Mouse (Mus musculus) ES-Bruce4 (cell line): ENCODE data around the gene Dis3l2. TPM values are rescaled to one million over a fixed set of nuclear protein-coding genes. Genes with fewer than 3 reads are reported as not detected.

Experiments used
- H3K27ac ChIP-seq: 2 replicates; pipeline ENCODE4 v1.5.1; 2012; ENCODE audit warnings: low read length, inconsistent platforms; ENCODE audit not compliant: insufficient read depth
- H3K27me3 ChIP-seq: 2 replicates; pipeline ENCODE4 v1.6.1; 2012; ENCODE audit warnings: mild to moderate bottlenecking, low read length, inconsistent platforms; ENCODE audit not compliant: control insufficient read depth, poor library complexity, insufficient read depth, severe bottlenecking
- H3K36me3 ChIP-seq: 2 replicates; pipeline ENCODE4 v1.6.1; 2012; ENCODE audit warnings: inconsistent platforms, mild to moderate bottlenecking, low read length, moderate library complexity; ENCODE audit not compliant: control insufficient read depth, poor library complexity, insufficient read depth, severe bottlenecking
- H3K4me1 ChIP-seq: one replicate; pipeline ENCODE4 v1.8.1; 2011; ENCODE audit warnings: low read length; ENCODE audit not compliant: control insufficient read depth, insufficient read depth
- H3K4me3 ChIP-seq: 2 replicates; pipeline ENCODE4 v1.5.1; 2011; ENCODE audit warnings: low read depth, mild to moderate bottlenecking, low read length
- H3K9ac ChIP-seq: 2 replicates; pipeline ENCODE4 v1.6.1; 2012; ENCODE audit warnings: low read depth, mild to moderate bottlenecking, inconsistent platforms; ENCODE audit not compliant: poor library complexity, severe bottlenecking
- H3K9me3 ChIP-seq: replicated peaks from 2 replicates; pipeline ENCODE4 v1.6.1; 2012; ENCODE audit warnings: mild to moderate bottlenecking, low read length, inconsistent platforms; ENCODE audit not compliant: control insufficient read depth, poor library complexity, insufficient read depth, severe bottlenecking
- CTCF ChIP-seq: IDR thresholded peaks from one replicate; pipeline ENCODE4 v1.8.1; 2011; ENCODE audit warnings: low read depth, low read length
- EP300 ChIP-seq: IDR thresholded peaks from 2 replicates; pipeline ENCODE4 v1.6.1; 2011; ENCODE audit warnings: low read depth, low read length; ENCODE audit not compliant: insufficient read depth
- POLR2A ChIP-seq: IDR thresholded peaks from one replicate; pipeline ENCODE4 v1.8.1; 2011; ENCODE audit warnings: low read length; ENCODE audit not compliant: insufficient read depth
- polyA plus RNA-seq: library from polyadenylated mRNA; stranded (reverse); fragments of >200 nt; gene quantifications from 2 replicates; pipeline ENCODE4 v1.2.4, GENCODE M21; 2011; ENCODE audit warnings: low read depth; ENCODE audit not compliant: missing spikeins, insufficient read depth, insufficient read length

Gene Dis3l2
- polyA plus RNA-seq, 1 experiment = 19.6 TPM

- TF ChIP-seq EP300 (no peak), POLR2A (no peak), CTCF (no peak)
- Histone ChIP-seq H3K9ac (no peak overlapping the region), H3K9me3 (no peaks in the 10 kb centered on the region), H3K4me1 (no peaks in the 10 kb centered on the region), H3K36me3 (no peaks in the 10 kb centered on the region), H3K27me3 (no peaks in the 10 kb centered on the region), H3K4me3 (no peak overlapping the region), H3K27ac (no peak overlapping the region)
Observed at GRCm38 (mm10) chr1:86834988-86835387, 131.4 kb downstream of the Dis3l2 start.

- H3K36me3 ChIP-seq = no peaks in the 10 kb centered on the region
- no peak overlapping the region for H3K9ac ChIP-seq
- no peaks in the 10 kb centered on the region for H3K4me1 ChIP-seq
- no peak for TF ChIP-seq CTCF
- no peak for TF ChIP-seq EP300
- TF ChIP-seq POLR2A = no peak
- H3K27me3 ChIP-seq = no peaks in the 10 kb centered on the region
- H3K27ac ChIP-seq = no peak overlapping the region
- H3K4me3 ChIP-seq = no peak overlapping the region
- H3K9me3 ChIP-seq = no peaks in the 10 kb centered on the region
Observed at GRCm38 (mm10) chr1:86850754-86851153, 147.1 kb downstream of the Dis3l2 start.

DNA sequence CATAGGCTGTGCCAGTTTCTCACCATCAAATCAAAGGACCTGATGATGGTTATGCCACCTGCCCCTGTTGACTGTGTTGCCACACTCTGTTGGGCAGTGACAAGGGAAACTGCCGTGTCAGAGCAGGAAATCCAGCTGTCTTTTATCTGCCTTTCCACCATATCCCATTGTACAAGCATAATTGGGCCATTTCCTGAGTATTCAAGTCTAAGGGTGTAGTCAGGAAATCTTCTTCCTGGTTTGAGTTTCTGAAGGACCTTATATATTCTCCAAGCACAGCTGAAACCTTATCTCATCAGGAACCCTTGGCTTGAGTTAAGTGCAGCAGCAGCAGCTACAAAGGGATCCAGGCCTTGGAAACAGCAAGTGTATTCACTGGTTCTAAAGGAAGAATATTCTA, 155.3 kb downstream of the Dis3l2 start:
- Histone ChIP-seq H3K9me3 (0 out of 2 replicates have a peak, but pooled peaks cover 3% of the 10 kb centered on the region), H3K36me3 (no peaks in the 10 kb centered on the region; the same call in 1 of the 2 replicates), H3K27ac (no peak overlapping the region), H3K9ac (no peak overlapping the region), H3K4me3 (no peak overlapping the region), H3K27me3 (no peaks in the 10 kb centered on the region), H3K4me1 (peaks cover 1% of the 10 kb centered on the region)
- TF ChIP-seq EP300 (no peak), POLR2A (no peak), CTCF (no peak)

DNA sequence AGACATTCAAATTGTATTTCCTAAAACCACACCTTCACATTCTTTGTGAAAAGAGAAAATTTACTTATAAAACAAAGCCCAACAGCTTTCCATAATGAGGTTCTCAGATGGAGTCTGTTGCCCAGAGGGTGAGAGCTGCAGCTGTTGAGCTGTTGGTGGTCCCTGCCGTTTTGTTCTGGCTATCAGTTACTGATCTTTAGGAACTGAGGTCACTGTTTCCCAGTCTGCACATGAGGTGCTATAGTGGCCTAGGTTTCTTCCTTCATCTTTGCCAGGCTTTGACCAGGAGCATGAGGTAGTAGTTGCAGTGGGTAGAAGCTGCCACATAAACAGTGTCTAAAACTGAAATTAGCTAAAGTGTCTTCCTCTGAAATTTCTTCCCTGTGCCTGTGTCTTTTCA, 155.8 kb downstream of the Dis3l2 start:
- Histone ChIP-seq H3K4me3 (no peak overlapping the region), H3K27ac (no peak overlapping the region), H3K36me3 (no peaks in the 10 kb centered on the region; the same call in 1 of the 2 replicates), H3K9ac (no peak overlapping the region), H3K9me3 (0 out of 2 replicates have a peak, but pooled peaks cover 3% of the 10 kb centered on the region), H3K27me3 (no peaks in the 10 kb centered on the region), H3K4me1 (peaks cover 1% of the 10 kb centered on the region)
- TF ChIP-seq POLR2A (no peak), EP300 (no peak), CTCF (no peak)

GRCm38 (mm10) chr1:86873745-86874144, 170.1 kb downstream of the Dis3l2 start:
- H3K9me3 ChIP-seq = no peaks in the 10 kb centered on the region
- H3K27me3 ChIP-seq = no peaks in the 10 kb centered on the region
- no peak for TF ChIP-seq CTCF
- H3K27ac ChIP-seq = no peak overlapping the region
- H3K4me1 ChIP-seq = no peaks in the 10 kb centered on the region
- H3K9ac ChIP-seq = no peak overlapping the region
- H3K36me3 ChIP-seq = no peaks in the 10 kb centered on the region
- no peak overlapping the region for H3K4me3 ChIP-seq

GRCm38 (mm10) chr1:86878743-86879142, 175.1 kb downstream of the Dis3l2 start:
- no peaks in the 10 kb centered on the region for H3K27me3 ChIP-seq
- H3K36me3 ChIP-seq = no peaks in the 10 kb centered on the region
- no peak for TF ChIP-seq EP300
- TF ChIP-seq CTCF = no peak
- TF ChIP-seq POLR2A = no peak
- H3K4me1 ChIP-seq = no peaks in the 10 kb centered on the region
- no peak overlapping the region for H3K27ac ChIP-seq
- H3K4me3 ChIP-seq = no peak overlapping the region
- no peaks in the 10 kb centered on the region for H3K9me3 ChIP-seq
- H3K9ac ChIP-seq = no peak overlapping the region

GRCm38 (mm10) chr1:86879547-86879946, 175.9 kb downstream of the Dis3l2 start:
- H3K36me3 ChIP-seq = no peaks in the 10 kb centered on the region
- no peaks in the 10 kb centered on the region for H3K27me3 ChIP-seq
- no peak for TF ChIP-seq EP300
- TF ChIP-seq CTCF = no peak
- no peak for TF ChIP-seq POLR2A
- H3K27ac ChIP-seq = no peak overlapping the region
- H3K4me3 ChIP-seq = no peak overlapping the region
- no peak overlapping the region for H3K9ac ChIP-seq
- H3K4me1 ChIP-seq = no peaks in the 10 kb centered on the region
- H3K9me3 ChIP-seq = no peaks in the 10 kb centered on the region
